Mouse (Mus musculus) lung, postnatal 0 days (tissue): ENCODE measurements around the gene Ttll5. TPM values are rescaled to one million over a fixed set of nuclear protein-coding genes. Genes with fewer than 3 reads are reported as not detected.

Source experiments
- ATAC-seq: fragments of 200-750 bp; cut with Nextera tagmentation; 2 replicates; pipeline ENCODE4 v1.8.0; 2017; ENCODE audit warnings: moderate library complexity
- DNase-seq: peaks from one replicate; pipeline ENCODE4 v3.0.0-alpha.2; 2016; ENCODE audit warnings: low spot score
- H3K27ac ChIP-seq: fragments of 300-500 bp; sonication (generic); 2 replicates; pipeline ENCODE4 v1.5.1; 2014; ENCODE audit warnings: antibody characterized with exemption, mild to moderate bottlenecking, low read length, mixed read lengths
- H3K27me3 ChIP-seq: fragments of 300-500 bp; sonication (generic); replicated peaks from 2 replicates; pipeline ENCODE4 v1.6.1; 2014; ENCODE audit warnings: low read length, mixed read lengths; ENCODE audit not compliant: insufficient read depth
- H3K36me3 ChIP-seq: fragments of 300-500 bp; sonication (generic); 2 replicates; pipeline ENCODE4 v1.6.1; 2014; ENCODE audit warnings: low read length, mixed read lengths; ENCODE audit not compliant: insufficient read depth
- H3K4me1 ChIP-seq: fragments of 300-500 bp; sonication (generic); 2 replicates; pipeline ENCODE4 v1.6.1; 2014; ENCODE audit warnings: antibody characterized with exemption, low read depth, low read length, mixed read lengths; ENCODE audit not compliant: insufficient read depth
- H3K4me2 ChIP-seq: fragments of 300-500 bp; sonication (generic); replicated peaks from 2 replicates; pipeline ENCODE4 v1.6.1; 2014; ENCODE audit warnings: low read depth, mild to moderate bottlenecking, low read length, moderate library complexity, mixed read lengths
- H3K4me3 ChIP-seq: fragments of 300-500 bp; sonication (generic); 2 replicates; pipeline ENCODE4 v1.5.1; 2014; ENCODE audit warnings: low read depth, low read length
- H3K9ac ChIP-seq: fragments of 300-500 bp; sonication (generic); replicated peaks from 2 replicates; pipeline ENCODE4 v1.6.1; 2014; ENCODE audit warnings: low read depth, mild to moderate bottlenecking
- H3K9me3 ChIP-seq: fragments of 300-500 bp; sonication (generic); 2 replicates; pipeline ENCODE4 v1.6.1; 2016; ENCODE audit warnings: low read length, mixed read lengths
- CTCF ChIP-seq: IDR thresholded peaks from 2 replicates; pipeline ENCODE4 v1.5.1; 2016; ENCODE audit warnings: antibody characterized with exemption, mild to moderate bottlenecking
- EP300 ChIP-seq: IDR thresholded peaks from 2 replicates; pipeline ENCODE4 v1.6.1; 2016; ENCODE audit warnings: antibody characterized with exemption, mild to moderate bottlenecking, control low read depth
- WGBS: fragments of 180-500 bp; shearing (Covaris S2); extraction: QIAGEN DNeasy Blood & Tissue Kit; methylation state at CpG from one replicate; pipeline ENCODE4 v1.1.7; 2014; 5-methylcytosine and 5-hydroxymethylcytosine counted together
- polyA plus RNA-seq: library from polyadenylated mRNA; unstranded; fragments of >200 nt; fragmentation: Nextera tagmentation; extraction: Ambion mirVana; gene quantifications from 2 replicates; pipeline ENCODE4 v1.2.1, GENCODE M21; 2015

The Ttll5 gene
- polyA plus RNA-seq, 1 experiment from 2014 or later: 4.9 TPM

DNA sequence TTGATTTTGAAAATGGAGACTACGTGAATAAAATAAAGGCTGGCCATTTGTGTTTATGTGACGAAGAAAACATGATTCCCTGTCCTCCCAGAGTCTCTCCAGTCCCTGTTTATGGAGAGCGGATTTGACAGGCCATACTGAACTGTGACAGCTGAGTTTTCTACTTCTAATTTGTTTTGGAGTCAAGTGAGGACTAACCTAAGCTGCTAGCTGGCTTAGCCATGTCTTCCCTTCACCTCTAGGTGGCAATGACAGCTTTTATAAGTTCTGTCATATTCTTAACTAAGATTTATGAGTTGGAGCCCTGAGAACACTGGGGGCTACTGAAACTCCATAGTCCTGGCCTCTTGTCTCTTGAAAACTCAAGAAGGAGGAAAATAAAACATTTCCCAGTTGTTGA lies 41.1 kb downstream of the Ttll5 start:
- H3K4me3 ChIP-seq: no peak overlapping the region
- peak; percentile 66 for TF ChIP-seq CTCF
- TF ChIP-seq EP300: no peak
- H3K4me2 ChIP-seq: no peak overlapping the region
- H3K27ac ChIP-seq: no peak overlapping the region
- no peak overlapping the region for H3K9ac ChIP-seq
- H3K27me3 ChIP-seq: no peaks in the 10 kb centered on the region
- WGBS: 73% methylated on average over 3 of the region's 3 CpGs
- no peaks in the 10 kb centered on the region for H3K36me3 ChIP-seq
- ATAC-seq (no peak), DNase-seq (peak; percentile 74)
- 0 out of 2 replicates have a peak, but pooled peaks cover 3% of the 10 kb centered on the region for H3K4me1 ChIP-seq
- no peaks in the 10 kb centered on the region for H3K9me3 ChIP-seq

GRCm38 (mm10) chr12:85866624-85867023 lies 42.2 kb downstream of the Ttll5 start:
- ATAC-seq (no peak), DNase-seq (peak; percentile 28)
- Histone ChIP-seq H3K4me1 (0 out of 2 replicates have a peak, but pooled peaks cover 3% of the 10 kb centered on the region), H3K27ac (no peak overlapping the region), H3K36me3 (no peaks in the 10 kb centered on the region), H3K9ac (no peak overlapping the region), H3K4me3 (no peak overlapping the region), H3K4me2 (no peak overlapping the region), H3K27me3 (no peaks in the 10 kb centered on the region), H3K9me3 (no peaks in the 10 kb centered on the region)
- 63% methylated on average over 4 of the region's 4 CpGs for WGBS
- TF ChIP-seq EP300: no peak
- no peak for TF ChIP-seq CTCF

DNA sequence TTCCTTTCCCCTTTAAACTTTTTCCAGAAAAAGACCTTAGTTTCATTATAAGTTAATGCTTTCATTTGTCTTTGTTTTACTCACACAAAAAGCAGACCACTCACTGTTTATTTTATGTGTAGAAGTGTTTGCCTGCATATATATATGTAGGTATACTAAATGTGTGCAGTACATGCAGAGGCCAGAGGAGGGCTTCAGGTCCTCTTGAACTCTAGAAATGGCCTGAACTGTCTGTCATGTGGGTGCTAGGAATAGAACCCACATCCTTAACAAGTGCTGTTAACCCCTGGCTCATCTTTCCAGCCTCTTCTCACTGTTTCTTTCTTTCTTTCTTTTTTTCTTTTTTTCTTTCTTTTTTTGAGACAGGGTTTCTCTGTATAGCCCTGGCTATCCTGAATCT lies 42.7 kb downstream of the Ttll5 start:
- DNase-seq: no peak
- H3K27me3 ChIP-seq: no peaks in the 10 kb centered on the region
- ATAC-seq: no peak
- H3K4me2 ChIP-seq: no peak overlapping the region
- no peak overlapping the region for H3K9ac ChIP-seq
- H3K4me3 ChIP-seq: no peak overlapping the region
- TF ChIP-seq CTCF: peak; percentile 40
- no peak for TF ChIP-seq EP300
- H3K27ac ChIP-seq: no peak overlapping the region
- 0 out of 2 replicates have a peak, but pooled peaks cover 3% of the 10 kb centered on the region for H3K4me1 ChIP-seq
- H3K36me3 ChIP-seq: no peaks in the 10 kb centered on the region
- H3K9me3 ChIP-seq: no peaks in the 10 kb centered on the region

GRCm38 (mm10) chr12:85869423-85869822 lies 45.0 kb downstream of the Ttll5 start:
- no peak overlapping the region for H3K4me3 ChIP-seq
- no peaks in the 10 kb centered on the region for H3K9me3 ChIP-seq
- WGBS: 26% methylated on average over 6 of the region's 6 CpGs
- H3K27me3 ChIP-seq: no peaks in the 10 kb centered on the region
- DNase-seq (peak; percentile 82), ATAC-seq (peak; percentile 98)
- H3K27ac ChIP-seq: peak overlapping the region; percentile 27; the same call in 1 of the 2 replicates
- no peak overlapping the region for H3K9ac ChIP-seq
- 0 out of 2 replicates have a peak, but pooled peaks cover 3% of the 10 kb centered on the region for H3K4me1 ChIP-seq
- peak; percentile 84 for TF ChIP-seq EP300
- peak; percentile 21; the same call in 1 of the 2 replicates for TF ChIP-seq CTCF
- peak overlapping the region; percentile 8; the same call in 1 of the 2 replicates for H3K4me2 ChIP-seq
- no peaks in the 10 kb centered on the region for H3K36me3 ChIP-seq

- peak; percentile 41; the same call in 1 of the 2 replicates for ATAC-seq
- H3K9ac ChIP-seq: no peak overlapping the region
- peak; percentile 48 for DNase-seq
- no peak for TF ChIP-seq EP300
- no peak for TF ChIP-seq CTCF
- no peak overlapping the region for H3K27ac ChIP-seq
- no peaks in the 10 kb centered on the region for H3K9me3 ChIP-seq
- no peaks in the 10 kb centered on the region for H3K4me1 ChIP-seq
- WGBS: 56% methylated on average over 8 of the region's 8 CpGs
- H3K36me3 ChIP-seq: no peaks in the 10 kb centered on the region
- H3K4me3 ChIP-seq: no peak overlapping the region
- no peaks in the 10 kb centered on the region for H3K27me3 ChIP-seq
- H3K4me2 ChIP-seq: no peak overlapping the region
Observed at GRCm38 (mm10) chr12:85879631-85880314, 55.3 kb downstream of the Ttll5 start.

GRCm38 (mm10) chr12:85885024-85885423 lies 60.6 kb downstream of the Ttll5 start:
- no peaks in the 10 kb centered on the region for H3K4me1 ChIP-seq
- H3K36me3 ChIP-seq: no peaks in the 10 kb centered on the region
- no peak overlapping the region for H3K27ac ChIP-seq
- DNase-seq (no peak), ATAC-seq (no peak)
- no peak overlapping the region for H3K4me3 ChIP-seq
- no peaks in the 10 kb centered on the region for H3K27me3 ChIP-seq
- 95% methylated on average over 3 of the region's 3 CpGs for WGBS
- H3K9me3 ChIP-seq: no peaks in the 10 kb centered on the region
- no peak overlapping the region for H3K4me2 ChIP-seq
- H3K9ac ChIP-seq: no peak overlapping the region
- no peak for TF ChIP-seq CTCF
- TF ChIP-seq EP300: no peak
